Mouse (Mus musculus) midbrain, embryonic 16.5 days (tissue): ENCODE results near the gene Dolk. TPM values are rescaled to one million over a fixed set of nuclear protein-coding genes. Genes with fewer than 3 reads are reported as not detected.

Source experiments
- ATAC-seq: fragments of 200-750 bp; cut with Nextera tagmentation; 2 replicates; pipeline ENCODE4 v1.8.0; 2017; ENCODE audit warnings: moderate TSS enrichment
- H3K27ac ChIP-seq: fragments of 300-500 bp; sonication (generic); 2 replicates; pipeline ENCODE4 v1.5.1; 2014; ENCODE audit warnings: mild to moderate bottlenecking, low read length, mixed read lengths
- H3K27me3 ChIP-seq: fragments of 300-500 bp; sonication (generic); 2 replicates; pipeline ENCODE4 v1.6.1; 2014; ENCODE audit warnings: low read depth, low read length, mixed read lengths; ENCODE audit not compliant: control insufficient read depth, insufficient read depth
- H3K36me3 ChIP-seq: fragments of 300-500 bp; sonication (generic); 2 replicates; pipeline ENCODE4 v1.6.1; 2014; ENCODE audit warnings: mild to moderate bottlenecking, low read length, moderate library complexity, mixed read lengths; ENCODE audit not compliant: control insufficient read depth, insufficient read depth
- H3K4me1 ChIP-seq: fragments of 300-500 bp; sonication (generic); 2 replicates; pipeline ENCODE4 v1.6.1; 2014; ENCODE audit warnings: mild to moderate bottlenecking, low read length, mixed read lengths; ENCODE audit not compliant: control insufficient read depth, insufficient read depth
- H3K4me2 ChIP-seq: fragments of 300-500 bp; sonication (generic); 2 replicates; pipeline ENCODE4 v1.6.1; 2014; ENCODE audit warnings: mild to moderate bottlenecking, low read length, mixed read lengths
- H3K4me3 ChIP-seq: fragments of 300-500 bp; sonication (generic); 2 replicates; pipeline ENCODE4 v1.5.1; 2014; ENCODE audit warnings: low read depth, mild to moderate bottlenecking, low read length, moderate library complexity, mixed read lengths
- H3K9ac ChIP-seq: fragments of 300-500 bp; sonication (generic); 2 replicates; pipeline ENCODE4 v1.6.1; 2014; ENCODE audit warnings: low read depth, low read length, mixed read lengths
- H3K9me3 ChIP-seq: fragments of 300-500 bp; sonication (generic); replicated peaks from 2 replicates; pipeline ENCODE4 v1.6.1; 2014; ENCODE audit warnings: mild to moderate bottlenecking, low read length, mixed read lengths; ENCODE audit not compliant: control insufficient read depth, poor library complexity, severe bottlenecking
- WGBS: fragments of 180-500 bp; shearing (Covaris S2); extraction: QIAGEN DNeasy Blood & Tissue Kit; methylation state at CpG from one replicate; pipeline ENCODE4 v1.1.7; 2014; 5-methylcytosine and 5-hydroxymethylcytosine counted together
- polyA plus RNA-seq: library from polyadenylated mRNA; unstranded; fragments of >200 nt; fragmentation: Nextera tagmentation; extraction: Ambion mirVana; gene quantifications from 2 replicates; pipeline ENCODE4 v1.2.1, GENCODE M21; 2015

Gene Dolk
- polyA plus RNA-seq, 1 experiment from 2014 or later = 40.9 TPM

GRCm38 (mm10) chr2:30257699-30258460, 28.3 kb downstream of the Dolk start:
- WGBS = 90% methylated on average over 7 of the region's 7 CpGs
- no peak overlapping the region for H3K9ac ChIP-seq
- no peaks in the 10 kb centered on the region for H3K27me3 ChIP-seq
- H3K4me2 ChIP-seq = no peak overlapping the region
- H3K36me3 ChIP-seq = peaks cover 40% of the 10 kb centered on the region
- H3K9me3 ChIP-seq = no peaks in the 10 kb centered on the region
- no peak overlapping the region for H3K27ac ChIP-seq
- H3K4me3 ChIP-seq = no peak overlapping the region
- ATAC-seq = no peak
- H3K4me1 ChIP-seq = no peaks in the 10 kb centered on the region

GRCm38 (mm10) chr2:30256616-30257350, 29.4 kb downstream of the Dolk start:
- Histone ChIP-seq H3K9ac (no peak overlapping the region), H3K4me3 (no peak overlapping the region), H3K9me3 (no peaks in the 10 kb centered on the region), H3K36me3 (peaks cover 35% of the 10 kb centered on the region), H3K27ac (no peak overlapping the region), H3K4me2 (no peak overlapping the region), H3K4me1 (no peaks in the 10 kb centered on the region), H3K27me3 (no peaks in the 10 kb centered on the region)
- WGBS = 97% methylated on average over 30 of the region's 30 CpGs
- ATAC-seq = no peak

- Histone ChIP-seq H3K36me3 (peaks cover 34% of the 10 kb centered on the region), H3K27ac (no peak overlapping the region), H3K4me2 (no peak overlapping the region), H3K9ac (no peak overlapping the region), H3K27me3 (no peaks in the 10 kb centered on the region), H3K9me3 (no peaks in the 10 kb centered on the region), H3K4me3 (no peak overlapping the region), H3K4me1 (no peaks in the 10 kb centered on the region)
- no peak for ATAC-seq
- WGBS = 96% methylated on average over 42 of the region's 42 CpGs
Observed at GRCm38 (mm10) chr2:30255631-30256395, 30.3 kb downstream of the Dolk start.

GRCm38 (mm10) chr2:30253809-30254208, 32.3 kb downstream of the Dolk start:
- H3K27me3 ChIP-seq = no peaks in the 10 kb centered on the region
- H3K9ac ChIP-seq = no peak overlapping the region
- no peak overlapping the region for H3K4me2 ChIP-seq
- peaks cover 36% of the 10 kb centered on the region for H3K36me3 ChIP-seq
- ATAC-seq = no peak
- no peak overlapping the region for H3K4me3 ChIP-seq
- no peak overlapping the region for H3K27ac ChIP-seq
- 87% methylated on average over 5 of the region's 5 CpGs for WGBS
- no peaks in the 10 kb centered on the region for H3K4me1 ChIP-seq
- no peaks in the 10 kb centered on the region for H3K9me3 ChIP-seq

- H3K9me3 ChIP-seq = no peaks in the 10 kb centered on the region
- H3K4me2 ChIP-seq = no peak overlapping the region
- H3K9ac ChIP-seq = no peak overlapping the region
- peaks cover 29% of the 10 kb centered on the region for H3K36me3 ChIP-seq
- no peaks in the 10 kb centered on the region for H3K27me3 ChIP-seq
- no peaks in the 10 kb centered on the region for H3K4me1 ChIP-seq
- no peak for ATAC-seq
- no peak overlapping the region for H3K27ac ChIP-seq
- WGBS = 80% methylated on average over 3 of the region's 3 CpGs
- H3K4me3 ChIP-seq = no peak overlapping the region
Observed at GRCm38 (mm10) chr2:30252521-30252920, 33.6 kb downstream of the Dolk start.

GRCm38 (mm10) chr2:30251417-30252104, 34.6 kb downstream of the Dolk start:
- H3K27me3 ChIP-seq = no peaks in the 10 kb centered on the region
- 88% methylated on average over 5 of the region's 5 CpGs for WGBS
- no peak overlapping the region for H3K4me2 ChIP-seq
- no peak overlapping the region for H3K4me3 ChIP-seq
- no peaks in the 10 kb centered on the region for H3K4me1 ChIP-seq
- H3K36me3 ChIP-seq = peaks cover 20% of the 10 kb centered on the region
- ATAC-seq = no peak
- H3K27ac ChIP-seq = no peak overlapping the region
- no peaks in the 10 kb centered on the region for H3K9me3 ChIP-seq
- H3K9ac ChIP-seq = no peak overlapping the region

- WGBS = 94% methylated on average over 10 of the region's 10 CpGs
- Histone ChIP-seq H3K4me3 (no peak overlapping the region), H3K36me3 (peaks cover 9% of the 10 kb centered on the region), H3K4me2 (no peak overlapping the region), H3K9me3 (no peaks in the 10 kb centered on the region), H3K9ac (no peak overlapping the region), H3K27ac (no peak overlapping the region), H3K4me1 (no peaks in the 10 kb centered on the region), H3K27me3 (no peaks in the 10 kb centered on the region)
- no peak for ATAC-seq
Observed at GRCm38 (mm10) chr2:30250166-30251128, 35.7 kb downstream of the Dolk start.

- 94% methylated on average over 3 of the region's 3 CpGs for WGBS
- no peak overlapping the region for H3K27ac ChIP-seq
- peaks cover 6% of the 10 kb centered on the region; the same call in 1 of the 2 replicates for H3K36me3 ChIP-seq
- no peak overlapping the region for H3K9ac ChIP-seq
- H3K9me3 ChIP-seq = no peaks in the 10 kb centered on the region
- no peak for ATAC-seq
- H3K27me3 ChIP-seq = no peaks in the 10 kb centered on the region
- H3K4me2 ChIP-seq = no peak overlapping the region
- no peaks in the 10 kb centered on the region for H3K4me1 ChIP-seq
- no peak overlapping the region for H3K4me3 ChIP-seq
Observed at GRCm38 (mm10) chr2:30249182-30249581, 37.0 kb downstream of the Dolk start.
